Mouse (Mus musculus): ENCODE measurements around the gene Ctxn1. TPM values are rescaled to one million over a fixed set of nuclear protein-coding genes. Genes with fewer than 3 reads are reported as not detected.

Ctxn1 gene
- 65.9 and 67.9 TPM in 2 replicates for polyA plus RNA-seq (2015; fragmentation: Nextera tagmentation; extraction: Ambion mirVana)

- no peaks in the 10 kb centered on the region for H3K27me3 ChIP-seq (ENCODE audit: control insufficient read depth, insufficient read depth, low read length)
- peak within 1 kb of the TSS; percentile 79 for H3K4me3 ChIP-seq (replicated peaks; ENCODE audit: low read length)
- peak within 1 kb of the TSS; percentile 78 for H3K27ac ChIP-seq (ENCODE audit: low read length)
- H3K9ac ChIP-seq (ENCODE audit: low read length): peak within 1 kb of the TSS; percentile 80
- H3K9me3 ChIP-seq (replicated peaks; ENCODE audit: control insufficient read depth, low read length): no peaks in the 10 kb centered on the region
- peaks cover 13% of the 10 kb centered on the region for H3K36me3 ChIP-seq (ENCODE audit: control insufficient read depth, insufficient read depth, low read length)
- H3K4me2 ChIP-seq (ENCODE audit: low read depth, low read length): peak within 1 kb of the TSS; percentile 91
- WGBS: 6% methylated on average over 30 of the region's 33 CpGs
- ATAC-seq (ENCODE audit: insufficient read depth, low FRiP score): peak; percentile 94
- peaks cover 14% of the 10 kb centered on the region for H3K4me1 ChIP-seq (ENCODE audit: control insufficient read depth, insufficient read depth, low read length)
Measured at GRCm38 (mm10) chr8:4259125-4259804, at the start of gene Ctxn1. TSS of gene Ctxn1 (minus strand) at chr8:4259274.

GRCm38 (mm10) chr8:4305838-4306237 is 46.8 kb upstream of the Ctxn1 start:
- no peak for ATAC-seq (ENCODE audit: insufficient read depth, low FRiP score)
- H3K4me3 ChIP-seq (replicated peaks; ENCODE audit: low read length): no peak overlapping the region
- H3K4me2 ChIP-seq (ENCODE audit: low read depth, low read length): no peak overlapping the region
- 79% methylated on average over 2 of the region's 2 CpGs for WGBS
- no peaks in the 10 kb centered on the region for H3K9me3 ChIP-seq (replicated peaks; ENCODE audit: control insufficient read depth, low read length)
- no peaks in the 10 kb centered on the region for H3K4me1 ChIP-seq (ENCODE audit: control insufficient read depth, insufficient read depth, low read length)
- no peaks in the 10 kb centered on the region for H3K27me3 ChIP-seq (ENCODE audit: control insufficient read depth, insufficient read depth, low read length)
- no peak overlapping the region for H3K27ac ChIP-seq (ENCODE audit: low read length)
- H3K36me3 ChIP-seq (ENCODE audit: control insufficient read depth, insufficient read depth, low read length): peaks cover 45% of the 10 kb centered on the region
- H3K9ac ChIP-seq (ENCODE audit: low read length): no peak overlapping the region

GRCm38 (mm10) chr8:4304124-4304547 is 45.1 kb upstream of the Ctxn1 start:
- H3K36me3 ChIP-seq (ENCODE audit: control insufficient read depth, insufficient read depth, low read length): peaks cover 40% of the 10 kb centered on the region
- no peaks in the 10 kb centered on the region for H3K4me1 ChIP-seq (ENCODE audit: control insufficient read depth, insufficient read depth, low read length)
- ATAC-seq (ENCODE audit: insufficient read depth, low FRiP score): no peak
- no peak overlapping the region for H3K27ac ChIP-seq (ENCODE audit: low read length)
- H3K4me2 ChIP-seq (ENCODE audit: low read depth, low read length): no peak overlapping the region
- H3K9me3 ChIP-seq (replicated peaks; ENCODE audit: control insufficient read depth, low read length): no peaks in the 10 kb centered on the region
- H3K9ac ChIP-seq (ENCODE audit: low read length): no peak overlapping the region
- H3K4me3 ChIP-seq (replicated peaks; ENCODE audit: low read length): no peak overlapping the region
- H3K27me3 ChIP-seq (ENCODE audit: control insufficient read depth, insufficient read depth, low read length): no peaks in the 10 kb centered on the region
- WGBS: 67% methylated on average over 3 of the region's 3 CpGs

DNA sequence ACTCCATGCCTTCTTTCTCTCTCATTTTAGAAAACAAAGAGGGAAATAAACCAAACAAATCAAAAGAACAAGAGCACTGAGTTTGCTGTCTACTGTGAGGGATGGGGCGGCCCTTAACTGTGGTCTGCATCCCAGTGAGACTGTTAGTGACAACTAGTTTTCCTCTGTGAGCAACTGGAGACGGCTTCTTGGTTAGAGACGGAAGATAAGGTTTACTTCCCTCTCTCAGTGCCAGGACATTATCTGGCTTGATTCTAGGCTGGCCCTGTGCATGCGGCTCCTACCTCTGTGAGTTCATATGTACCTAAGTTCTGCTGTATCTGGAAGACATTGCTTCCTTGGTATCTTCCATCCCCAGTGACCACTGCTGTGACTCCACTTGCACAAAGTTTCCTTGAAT is 38.7 kb upstream of the Ctxn1 start:
- H3K36me3 ChIP-seq (ENCODE audit: control insufficient read depth, insufficient read depth, low read length): peaks cover 37% of the 10 kb centered on the region
- no peak for ATAC-seq (ENCODE audit: insufficient read depth, low FRiP score)
- H3K4me1 ChIP-seq (ENCODE audit: control insufficient read depth, insufficient read depth, low read length): no peaks in the 10 kb centered on the region
- no peak overlapping the region for H3K4me2 ChIP-seq (ENCODE audit: low read depth, low read length)
- 87% methylated on average over 4 of the region's 4 CpGs for WGBS
- H3K9me3 ChIP-seq (replicated peaks; ENCODE audit: control insufficient read depth, low read length): no peaks in the 10 kb centered on the region
- no peak overlapping the region for H3K4me3 ChIP-seq (replicated peaks; ENCODE audit: low read length)
- H3K27me3 ChIP-seq (ENCODE audit: control insufficient read depth, insufficient read depth, low read length): no peaks in the 10 kb centered on the region
- no peak overlapping the region for H3K9ac ChIP-seq (ENCODE audit: low read length)
- no peak overlapping the region for H3K27ac ChIP-seq (ENCODE audit: low read length)

GRCm38 (mm10) chr8:4292738-4293137 is 33.7 kb upstream of the Ctxn1 start:
- H3K4me1 ChIP-seq (ENCODE audit: control insufficient read depth, insufficient read depth, low read length): no peaks in the 10 kb centered on the region
- 88% methylated on average over 5 of the region's 5 CpGs for WGBS
- no peak overlapping the region for H3K4me3 ChIP-seq (replicated peaks; ENCODE audit: low read length)
- H3K27me3 ChIP-seq (ENCODE audit: control insufficient read depth, insufficient read depth, low read length): no peaks in the 10 kb centered on the region
- H3K9ac ChIP-seq (ENCODE audit: low read length): no peak overlapping the region
- no peak overlapping the region for H3K4me2 ChIP-seq (ENCODE audit: low read depth, low read length)
- no peaks in the 10 kb centered on the region for H3K9me3 ChIP-seq (replicated peaks; ENCODE audit: control insufficient read depth, low read length)
- peaks cover 14% of the 10 kb centered on the region for H3K36me3 ChIP-seq (ENCODE audit: control insufficient read depth, insufficient read depth, low read length)
- no peak overlapping the region for H3K27ac ChIP-seq (ENCODE audit: low read length)
- ATAC-seq (ENCODE audit: insufficient read depth, low FRiP score): no peak

- WGBS: 27% methylated on average over 9 of the region's 9 CpGs
- Histone ChIP-seq H3K4me3 (replicated peaks; ENCODE audit: low read length) (peak overlapping the region; percentile 78), H3K36me3 (ENCODE audit: control insufficient read depth, insufficient read depth, low read length) (0 out of 2 replicates have a peak, but pooled peaks cover 5% of the 10 kb centered on the region), H3K27me3 (ENCODE audit: control insufficient read depth, insufficient read depth, low read length) (no peaks in the 10 kb centered on the region), H3K9ac (ENCODE audit: low read length) (peak overlapping the region; percentile 80), H3K27ac (ENCODE audit: low read length) (peak overlapping the region; percentile 31; the same call in 1 of the 2 replicates), H3K4me1 (ENCODE audit: control insufficient read depth, insufficient read depth, low read length) (peaks cover 5% of the 10 kb centered on the region), H3K4me2 (ENCODE audit: low read depth, low read length) (peak overlapping the region; percentile 69), H3K9me3 (replicated peaks; ENCODE audit: control insufficient read depth, low read length) (no peaks in the 10 kb centered on the region)
- peak; percentile 63; the same call in 1 of the 2 replicates for ATAC-seq (ENCODE audit: insufficient read depth, low FRiP score)
Measured at GRCm38 (mm10) chr8:4276111-4276465, 17.0 kb upstream of the Ctxn1 start.

DNA sequence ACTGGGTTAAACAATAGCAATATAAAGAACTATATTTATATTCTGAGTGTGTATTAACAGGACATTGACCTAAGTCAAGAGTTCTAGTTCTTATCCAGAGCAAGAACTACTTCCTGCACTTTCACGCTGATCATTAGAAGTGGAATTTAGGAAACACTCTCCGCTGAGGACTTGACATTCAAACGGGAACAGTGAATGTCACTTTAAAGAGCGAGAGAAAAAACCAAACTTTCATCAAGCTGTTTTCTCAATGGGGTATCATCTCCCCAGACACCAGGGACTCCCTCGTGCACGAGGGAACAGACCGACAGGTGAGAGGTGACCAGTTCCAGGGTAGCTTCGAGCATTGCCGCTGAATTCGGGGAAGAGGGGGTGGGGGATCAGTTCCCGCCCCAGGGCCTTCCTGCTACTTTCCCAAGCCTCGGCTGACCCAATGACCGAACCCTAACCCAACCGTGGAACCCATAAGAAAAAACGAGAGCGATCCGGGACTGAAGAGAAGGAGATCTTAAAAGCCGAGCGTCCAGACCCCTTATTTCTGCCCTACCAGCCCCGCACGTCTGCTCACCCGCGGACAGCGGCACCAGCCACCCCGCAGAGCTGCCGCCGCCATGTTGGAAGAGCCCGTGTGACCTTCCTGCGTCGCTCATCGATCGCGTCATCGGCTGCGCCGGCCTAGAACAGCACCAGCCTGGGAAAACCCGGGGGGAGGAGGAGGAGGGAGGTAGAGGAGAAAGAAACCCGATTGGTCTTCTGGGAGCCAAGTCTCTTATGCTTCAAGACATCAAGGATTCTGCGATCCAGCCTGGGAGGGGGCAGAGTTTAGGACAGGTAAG is 16.4 kb upstream of the Ctxn1 start, which contains the start of gene Timm44:
Gene Timm44, minus strand, starts transcription at position 639 of the 836 bp plus-strand sequence.
- H3K36me3 ChIP-seq (ENCODE audit: control insufficient read depth, insufficient read depth, low read length): 0 out of 2 replicates have a peak, but pooled peaks cover 5% of the 10 kb centered on the region
- peak within 1 kb of the TSS; percentile 69 for H3K4me2 ChIP-seq (ENCODE audit: low read depth, low read length)
- ATAC-seq (ENCODE audit: insufficient read depth, low FRiP score): peak; percentile 98
- H3K9ac ChIP-seq (ENCODE audit: low read length): peak within 1 kb of the TSS; percentile 80
- H3K4me3 ChIP-seq (replicated peaks; ENCODE audit: low read length): peak within 1 kb of the TSS; percentile 78
- H3K27ac ChIP-seq (ENCODE audit: low read length): peak within 1 kb of the TSS; percentile 31; the same call in 1 of the 2 replicates
- H3K9me3 ChIP-seq (replicated peaks; ENCODE audit: control insufficient read depth, low read length): no peaks in the 10 kb centered on the region
- H3K27me3 ChIP-seq (ENCODE audit: control insufficient read depth, insufficient read depth, low read length): no peaks in the 10 kb centered on the region
- under 1% methylated on average over 39 of the region's 39 CpGs for WGBS
- H3K4me1 ChIP-seq (ENCODE audit: control insufficient read depth, insufficient read depth, low read length): peaks cover 5% of the 10 kb centered on the region

GRCm38 (mm10) chr8:4269609-4270008 is 10.5 kb upstream of the Ctxn1 start:
- peaks cover 26% of the 10 kb centered on the region; the same call in 1 of the 2 replicates for H3K36me3 ChIP-seq (ENCODE audit: control insufficient read depth, insufficient read depth, low read length)
- WGBS: 87% methylated on average over 6 of the region's 6 CpGs
- no peaks in the 10 kb centered on the region for H3K27me3 ChIP-seq (ENCODE audit: control insufficient read depth, insufficient read depth, low read length)
- no peaks in the 10 kb centered on the region; the same call in 1 of the 2 replicates for H3K4me1 ChIP-seq (ENCODE audit: control insufficient read depth, insufficient read depth, low read length)
- no peak overlapping the region for H3K4me2 ChIP-seq (ENCODE audit: low read depth, low read length)
- no peak for ATAC-seq (ENCODE audit: insufficient read depth, low FRiP score)
- H3K27ac ChIP-seq (ENCODE audit: low read length): no peak overlapping the region
- H3K9ac ChIP-seq (ENCODE audit: low read length): no peak overlapping the region
- no peaks in the 10 kb centered on the region for H3K9me3 ChIP-seq (replicated peaks; ENCODE audit: control insufficient read depth, low read length)
- H3K4me3 ChIP-seq (replicated peaks; ENCODE audit: low read length): no peak overlapping the region

GRCm38 (mm10) chr8:4267627-4268026 is 8.6 kb upstream of the Ctxn1 start:
- H3K4me2 ChIP-seq (ENCODE audit: low read depth, low read length): no peak overlapping the region
- no peak overlapping the region for H3K4me3 ChIP-seq (replicated peaks; ENCODE audit: low read length)
- no peak overlapping the region for H3K27ac ChIP-seq (ENCODE audit: low read length)
- no peaks in the 10 kb centered on the region for H3K4me1 ChIP-seq (ENCODE audit: control insufficient read depth, insufficient read depth, low read length)
- H3K9me3 ChIP-seq (replicated peaks; ENCODE audit: control insufficient read depth, low read length): no peaks in the 10 kb centered on the region
- no peaks in the 10 kb centered on the region for H3K27me3 ChIP-seq (ENCODE audit: control insufficient read depth, insufficient read depth, low read length)
- H3K9ac ChIP-seq (ENCODE audit: low read length): no peak overlapping the region
- H3K36me3 ChIP-seq (ENCODE audit: control insufficient read depth, insufficient read depth, low read length): peaks cover 28% of the 10 kb centered on the region; the same call in 1 of the 2 replicates
- WGBS: 74% methylated on average over 15 of the region's 15 CpGs
- ATAC-seq (ENCODE audit: insufficient read depth, low FRiP score): peak; percentile 29; the same call in 1 of the 2 replicates

All from stomach, embryonic 16.5 days (tissue).